Mouse (Mus musculus) CH12.LX (cell line): ENCODE results near the gene Rexo2.
A peak's percentile ranks its signal among the peaks of the same experiment; 100 is the strongest.

Experiments
- CHD1 ChIP-seq: IDR thresholded peaks from 2 replicates; pipeline ENCODE4 v1.6.1; 2012; ENCODE audit warnings: low read depth, low read length, improper control_type of control experiment, inconsistent platforms
- CHD2 ChIP-seq: IDR thresholded peaks from 2 replicates; pipeline ENCODE4 v1.6.1; 2011; ENCODE audit warnings: low read length, improper control_type of control experiment
- CTCF ChIP-seq, 2 experiments: IDR thresholded peaks in 1 of 2; conservative IDR thresholded peaks in 1 of 2; 2 replicates each; pipeline ENCODE4 v1.5.1; 2011 to 2012; ENCODE audit warnings: low read depth in 2 of 2, low read length in 2 of 2, improper control_type of control experiment in 1 of 2, inconsistent platforms in 1 of 2, mild to moderate bottlenecking in 1 of 2, moderate library complexity in 1 of 2
- E2F4 ChIP-seq: IDR thresholded peaks from 2 replicates; pipeline ENCODE4 v1.6.1; 2011; ENCODE audit warnings: low read depth, low read length, improper control_type of control experiment; ENCODE audit not compliant: insufficient replicate concordance
- EP300 ChIP-seq: IDR thresholded peaks from 2 replicates; pipeline ENCODE4 v1.6.1; 2011; ENCODE audit warnings: low read length, improper control_type of control experiment
- HCFC1 ChIP-seq: IDR thresholded peaks from 2 replicates; pipeline ENCODE4 v1.6.1; 2012; ENCODE audit warnings: low read depth, mild to moderate bottlenecking, inconsistent platforms, low read length, improper control_type of control experiment
- IRF4 ChIP-seq: IDR thresholded peaks from 2 replicates; pipeline ENCODE4 v1.6.1; 2014; ENCODE audit warnings: low read depth, mild to moderate bottlenecking, inconsistent platforms, low read length, improper control_type of control experiment
- JUN ChIP-seq: IDR thresholded peaks from 2 replicates; pipeline ENCODE4 v1.6.1; 2011; ENCODE audit warnings: low read depth, mild to moderate bottlenecking, low read length, improper control_type of control experiment, moderate library complexity; ENCODE audit not compliant: insufficient read depth
- NRF1 ChIP-seq: IDR thresholded peaks from 2 replicates; pipeline ENCODE4 v1.6.1; 2014; ENCODE audit warnings: low read depth, mild to moderate bottlenecking, inconsistent platforms, low read length, improper control_type of control experiment, moderate library complexity
- POLR2A ChIP-seq: IDR thresholded peaks from 2 replicates; pipeline ENCODE4 v1.6.1; 2011; ENCODE audit warnings: low read depth, mild to moderate bottlenecking, improper control_type of control experiment, low read length
- USF2 ChIP-seq: conservative IDR thresholded peaks from 2 replicates; pipeline ENCODE4 v1.6.1; 2011; ENCODE audit warnings: low read depth, low read length, improper control_type of control experiment
- ZC3H11A ChIP-seq: IDR thresholded peaks from 2 replicates; pipeline ENCODE4 v1.6.1; 2012; ENCODE audit warnings: low read depth, mild to moderate bottlenecking, inconsistent platforms, low read length, improper control_type of control experiment

DNA sequence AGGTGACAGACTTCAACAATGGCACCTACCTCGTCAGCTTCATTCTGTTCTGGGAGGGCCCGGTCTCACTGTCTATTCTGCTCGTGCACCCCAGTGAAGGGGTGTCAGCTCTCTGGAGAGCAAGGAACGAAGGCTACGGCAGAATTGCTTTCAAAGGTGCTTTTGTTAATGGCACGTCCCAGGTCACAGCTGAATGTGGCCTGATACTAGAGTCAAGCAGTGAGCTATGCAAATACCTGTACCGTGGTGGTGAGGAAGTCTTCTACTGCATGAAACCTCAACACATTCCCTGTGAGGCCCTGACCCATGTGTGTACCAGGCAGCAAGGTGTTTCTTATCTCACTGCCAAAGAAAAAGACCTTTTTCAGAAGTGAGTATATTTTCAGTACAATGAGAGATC lies 60.0 kb downstream of the Rexo2 start:
- TF ChIP-seq E2F4 (no peak), HCFC1 (no peak; the same call in 1 of the 2 replicates), NRF1 (no peak), CHD1 (no peak), CTCF (conservative IDR thresholded peaks at IDR 0.05 in 1 of 2, IDR thresholded peaks at IDR 0.05 in 1 of 2; ENCODE audit: low read depth in 2 of 2, low read length in 2 of 2) (no peak), ZC3H11A (no peak), JUN (no peak), CHD2 (no peak), EP300 (peak; percentile 81), POLR2A (peak; percentile 68), IRF4 (peak; percentile 63), USF2 (no peak)
